Mouse (Mus musculus): ENCODE results near the gene Mlf2.
A peak's percentile ranks its signal among the peaks of the same experiment; 100 is the strongest.

The Mlf2 gene

DNA sequence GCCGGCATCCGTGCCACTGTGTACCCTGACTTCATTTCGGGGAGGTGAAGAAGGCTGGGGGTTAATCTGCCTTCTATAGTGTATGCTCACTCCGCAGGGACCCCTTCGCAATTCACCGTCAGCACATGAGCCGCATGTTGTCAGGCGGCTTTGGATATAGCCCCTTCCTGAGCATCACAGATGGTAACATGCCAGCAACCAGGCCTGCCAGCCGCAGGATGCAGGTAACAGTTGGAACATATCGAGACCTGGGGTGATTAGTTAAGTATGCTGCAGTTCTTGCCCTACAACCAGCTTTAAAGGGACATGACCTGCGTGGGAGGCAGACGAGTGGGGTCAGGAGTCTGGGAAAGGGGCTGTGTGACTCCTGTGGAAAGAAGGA is 1.1 kb downstream of the Mlf2 start:
- no peak for DNase-seq (ENCODE audit: low spot score in 2 of 2)

DNA sequence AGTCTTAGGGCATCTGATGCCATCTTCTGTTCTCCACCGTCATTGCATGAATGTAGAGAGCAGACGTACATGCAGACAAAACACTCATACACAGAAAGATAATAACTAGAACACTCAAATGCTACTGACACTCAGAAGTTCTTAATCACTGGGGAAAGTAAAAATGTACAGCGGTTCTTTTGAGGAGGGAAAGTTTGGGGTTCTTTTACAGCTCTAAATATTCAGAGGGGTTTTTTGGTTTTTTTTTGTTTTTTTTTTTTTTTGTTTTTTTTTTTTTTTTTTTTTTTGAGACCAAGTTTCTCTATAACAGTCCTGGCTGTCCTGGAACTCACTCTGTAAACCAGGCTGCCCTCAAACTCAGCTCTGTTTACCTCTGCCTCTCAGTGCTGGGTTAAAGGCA is 1.9 kb downstream of the Mlf2 start:
- DNase-seq (ENCODE audit: low spot score in 2 of 2), result no peak

DNA sequence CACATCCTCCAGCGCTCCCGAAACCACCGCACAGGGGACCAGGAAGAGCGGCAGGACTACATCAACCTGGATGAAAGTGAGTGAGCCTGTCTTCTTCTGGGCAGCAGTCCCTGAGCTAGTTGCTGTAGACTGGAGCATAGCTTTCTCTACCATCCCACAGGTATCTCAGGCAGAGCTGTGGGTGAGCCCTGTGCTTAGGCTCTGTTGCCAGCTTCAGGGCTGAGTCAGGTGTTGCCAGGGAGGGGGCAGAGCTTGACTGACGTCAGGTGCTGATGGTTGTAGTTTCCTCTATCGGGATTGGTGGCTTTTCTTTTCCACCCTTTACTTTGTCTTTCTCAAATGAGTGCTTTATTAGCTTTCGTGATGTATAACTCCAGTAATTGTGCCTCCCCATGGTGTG is 3.5 kb downstream of the Mlf2 start:
- DNase-seq (ENCODE audit: low spot score in 2 of 2), result no peak

DNA sequence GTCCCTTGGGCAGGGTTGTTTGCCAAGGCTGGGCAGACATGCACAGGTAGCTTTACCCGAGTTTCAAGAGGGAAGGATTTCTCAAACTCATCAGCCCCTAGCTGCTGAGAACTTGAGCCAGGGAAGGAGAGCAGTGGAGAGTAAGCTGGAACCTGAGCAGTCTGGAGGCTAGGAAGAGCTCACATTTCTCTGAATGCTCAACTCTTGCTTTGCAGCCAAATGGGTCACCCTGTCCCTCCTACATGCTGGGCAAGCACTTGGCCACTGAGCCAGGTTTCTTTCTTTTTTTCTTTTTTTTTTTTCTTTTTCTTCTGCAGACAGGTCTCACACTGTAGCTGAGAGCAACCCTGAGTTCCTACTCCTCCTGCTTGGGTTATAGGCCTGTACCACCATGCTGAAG is 5.5 kb downstream of the Mlf2 start:
- no peak for DNase-seq (ENCODE audit: low spot score in 2 of 2)

DNA sequence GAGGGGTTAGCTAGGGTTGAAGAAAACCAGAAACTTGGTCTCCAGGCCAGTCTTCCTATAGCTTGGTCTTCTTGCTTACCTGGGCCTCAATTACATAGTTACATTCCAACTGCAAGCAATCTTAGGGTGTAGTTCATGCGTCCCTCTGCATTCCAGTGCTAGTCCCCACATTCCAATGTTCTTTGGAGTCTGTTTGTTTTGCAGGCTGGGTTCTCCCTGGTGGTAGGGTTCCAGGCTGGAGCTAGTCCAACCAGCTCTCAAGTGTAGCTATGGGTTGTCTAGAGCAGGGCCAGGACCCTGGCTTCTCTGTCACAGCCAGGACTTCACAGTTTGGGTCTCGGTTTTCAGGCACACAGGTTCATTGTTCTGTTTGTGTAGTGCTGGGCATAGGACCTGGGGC is 6.3 kb downstream of the Mlf2 start:
- DNase-seq (ENCODE audit: low spot score in 2 of 2), result no peak

DNA sequence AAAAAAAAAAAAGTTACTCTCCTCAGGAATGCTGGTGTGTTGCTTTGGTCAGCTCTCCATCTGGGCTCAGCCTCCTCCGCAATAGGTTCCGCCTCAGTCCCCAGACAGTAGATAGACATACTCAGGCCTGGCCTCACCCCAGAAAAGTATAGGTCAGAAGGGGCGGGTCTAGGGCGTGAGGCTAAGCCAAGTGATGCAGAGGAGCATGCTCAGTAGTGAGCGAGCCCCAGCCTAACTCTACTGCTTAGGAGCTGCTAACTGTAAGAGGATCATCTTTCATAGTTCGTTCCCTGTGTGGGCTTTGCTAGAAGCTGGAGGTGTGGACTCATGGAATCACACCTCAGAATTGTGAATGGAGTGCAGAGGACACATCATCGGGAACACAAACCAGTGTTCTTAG is 7.4 kb downstream of the Mlf2 start:
- DNase-seq (ENCODE audit: low spot score in 2 of 2), result no peak

DNA sequence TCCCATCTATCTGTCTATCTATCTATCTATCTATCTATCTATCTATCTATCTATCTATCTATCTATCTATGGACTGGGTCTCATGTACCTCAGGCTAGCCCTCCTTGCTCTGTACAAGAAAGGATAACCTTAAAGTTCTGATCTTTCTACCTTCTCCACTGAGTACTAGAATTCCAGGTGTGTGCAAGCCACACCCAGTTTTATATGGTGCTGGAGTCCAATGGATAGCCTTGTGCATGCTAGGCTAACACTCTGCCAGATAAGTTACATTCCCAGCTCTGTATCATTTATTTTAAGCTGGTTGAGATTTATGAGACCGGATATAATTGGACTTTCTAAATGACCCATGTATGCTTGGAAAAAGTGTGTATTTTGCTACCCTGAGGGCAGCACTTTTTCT is 10.5 kb downstream of the Mlf2 start:
- DNase-seq (ENCODE audit: low spot score in 2 of 2), result no peak

DNA sequence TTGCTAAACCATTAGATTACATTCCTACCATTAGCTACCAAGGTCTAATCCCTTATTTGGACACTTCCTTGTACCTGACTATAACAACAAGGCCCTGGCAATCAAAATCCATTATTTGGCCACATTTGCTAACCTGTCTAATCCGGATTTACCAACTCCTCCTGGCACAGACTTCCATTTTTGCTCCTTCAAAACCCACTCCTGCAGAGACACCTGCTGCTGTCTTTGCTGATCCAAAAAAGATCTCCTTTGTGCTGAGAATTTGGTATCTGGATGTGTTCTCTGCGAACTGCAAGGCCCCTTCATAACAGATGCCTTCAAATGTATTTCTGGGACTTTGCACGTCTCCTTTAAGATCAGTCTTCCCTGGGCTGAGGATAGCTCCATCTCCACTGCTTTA is 12.3 kb downstream of the Mlf2 start:
- no peak for DNase-seq (ENCODE audit: low spot score in 2 of 2)

DNA sequence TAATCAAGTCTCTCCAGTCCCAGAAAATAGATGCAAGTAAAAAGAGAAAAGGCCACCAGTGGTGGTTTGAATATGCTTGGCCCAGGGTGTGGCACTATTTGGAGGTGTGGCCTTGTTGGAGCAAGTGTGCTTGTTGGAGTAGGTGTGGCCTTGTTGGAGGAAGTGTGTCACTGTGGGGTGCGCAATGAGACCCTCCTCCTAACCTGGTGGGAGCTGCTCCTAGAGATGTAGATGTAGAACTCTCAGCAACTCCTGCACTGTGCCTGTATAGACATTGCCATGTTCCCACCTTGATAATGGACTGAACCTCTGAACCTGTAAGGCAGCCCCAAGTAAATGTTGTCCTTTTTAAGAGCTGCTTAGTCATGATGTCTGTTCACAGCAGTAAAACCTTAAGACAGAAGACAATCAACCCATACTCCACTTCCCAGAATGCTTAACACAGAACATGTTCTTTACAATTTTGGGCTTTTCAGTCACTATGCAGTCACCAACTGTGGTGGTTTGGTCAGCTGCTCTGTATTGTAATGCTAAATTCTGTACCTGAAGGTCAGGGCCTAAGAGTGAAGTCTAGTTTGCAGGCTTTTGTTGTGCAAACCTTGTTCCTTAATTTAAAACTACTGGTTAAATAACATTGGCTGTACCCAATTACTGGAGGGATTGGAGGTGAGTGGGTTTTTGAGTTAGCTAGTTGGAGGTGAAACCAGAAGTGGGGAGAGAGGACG is 23.0 kb downstream of the Mlf2 start:
- DNase-seq (ENCODE audit: low spot score in 2 of 2), result no peak

DNA sequence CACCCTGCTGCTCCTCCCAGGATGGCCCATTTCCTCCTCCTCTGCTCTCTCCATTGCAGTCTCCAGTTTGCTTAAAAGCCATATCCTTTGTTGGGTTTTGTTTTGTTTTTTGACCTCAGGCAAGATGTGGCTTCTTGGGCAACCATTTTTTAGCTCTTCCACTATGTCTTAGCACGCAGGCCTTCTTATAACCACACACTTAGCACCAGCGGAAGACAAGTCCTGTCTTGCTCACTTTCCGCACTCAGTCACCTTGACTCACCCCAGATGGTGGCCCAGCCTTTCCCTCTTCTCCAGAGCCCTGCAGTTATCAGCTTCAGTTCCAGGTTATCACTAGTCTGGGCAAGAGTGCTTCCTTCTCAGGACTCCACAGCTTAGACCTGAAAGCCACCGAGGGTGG is 24.0 kb downstream of the Mlf2 start:
- no peak for DNase-seq (ENCODE audit: low spot score in 2 of 2)

DNA sequence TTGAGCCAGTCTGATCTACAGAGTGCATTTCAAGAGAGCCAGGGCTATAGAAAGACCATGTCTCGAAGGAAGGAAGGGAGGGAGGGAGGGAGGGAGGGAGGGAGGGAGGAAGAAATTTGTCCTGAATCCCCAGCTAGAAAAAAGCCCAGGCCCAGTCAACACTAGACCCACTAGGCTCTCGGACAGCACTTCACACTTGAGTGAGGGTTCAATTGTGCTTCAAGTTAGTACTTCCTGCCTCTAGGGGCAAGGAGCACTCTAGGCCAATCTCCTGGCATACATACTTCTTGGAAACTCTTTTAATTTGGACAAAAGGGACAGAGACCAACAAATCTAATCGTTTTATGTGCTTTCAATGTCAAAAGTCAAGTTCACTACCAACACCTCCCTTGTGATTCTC is 26.9 kb downstream of the Mlf2 start:
- DNase-seq (ENCODE audit: low spot score in 2 of 2), result no peak

DNA sequence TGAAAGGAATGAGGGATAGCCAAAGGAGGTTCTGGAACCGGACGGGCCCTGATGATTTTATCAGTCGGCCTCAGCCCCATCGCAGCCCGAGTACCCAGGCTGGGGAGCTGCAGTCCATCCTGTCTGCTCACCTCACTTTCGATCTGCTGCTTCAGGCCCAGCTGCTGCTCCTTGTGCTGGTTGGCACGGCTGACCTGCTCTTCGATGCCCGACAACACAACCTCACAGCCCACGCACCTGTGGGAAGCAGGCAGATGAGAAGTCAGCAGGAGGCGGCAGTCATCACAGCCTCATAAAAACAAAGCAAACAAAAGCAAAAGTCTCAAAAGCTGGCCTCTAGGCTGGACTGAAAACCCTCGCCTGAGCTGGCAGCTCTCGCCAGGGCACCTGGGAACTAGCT is 28.8 kb downstream of the Mlf2 start:
- DNase-seq (ENCODE audit: low spot score in 2 of 2), result no peak

DNA sequence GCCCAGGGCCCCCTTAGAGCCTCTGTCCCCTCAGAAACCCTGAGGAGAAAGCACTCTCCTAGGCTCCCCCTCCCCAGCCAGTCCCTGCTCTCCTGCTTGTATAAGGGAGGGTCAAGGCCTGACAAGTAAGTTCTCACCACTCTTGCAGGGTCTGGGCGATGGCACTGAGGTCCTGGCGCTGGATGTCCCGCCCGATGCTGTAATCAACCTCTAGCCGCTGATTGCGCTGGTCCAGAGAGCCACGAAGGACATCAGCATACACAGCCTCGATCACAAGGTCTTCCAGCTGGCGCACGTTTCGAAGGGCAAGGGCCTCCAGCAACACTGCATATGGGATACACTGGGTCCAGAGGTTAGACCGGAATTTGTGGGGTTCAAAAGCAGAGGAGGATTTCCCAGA is 29.8 kb downstream of the Mlf2 start:
- DNase-seq (ENCODE audit: low spot score in 2 of 2), result no peak

DNA sequence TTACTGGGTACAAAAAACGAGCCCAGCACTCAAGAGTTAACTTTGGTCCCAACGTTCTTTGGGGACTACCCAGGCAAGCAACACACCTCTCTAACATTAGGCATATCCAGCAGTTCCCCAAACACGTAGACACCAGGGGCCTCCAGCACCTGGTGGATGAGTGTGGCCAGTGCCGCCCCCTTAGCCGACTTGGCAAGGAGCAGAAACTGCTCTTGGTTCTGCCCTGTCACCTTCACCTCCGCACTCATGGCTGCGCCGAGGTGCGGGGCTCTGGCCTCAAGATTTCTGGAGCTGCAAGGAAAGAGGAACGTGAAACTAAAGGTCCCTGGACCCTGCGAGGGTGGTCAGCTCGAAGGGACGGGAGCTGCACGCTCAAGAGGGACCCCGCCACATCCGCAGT is 33.5 kb downstream of the Mlf2 start:
- DNase-seq (ENCODE audit: low spot score in 2 of 2), result no peak

DNA sequence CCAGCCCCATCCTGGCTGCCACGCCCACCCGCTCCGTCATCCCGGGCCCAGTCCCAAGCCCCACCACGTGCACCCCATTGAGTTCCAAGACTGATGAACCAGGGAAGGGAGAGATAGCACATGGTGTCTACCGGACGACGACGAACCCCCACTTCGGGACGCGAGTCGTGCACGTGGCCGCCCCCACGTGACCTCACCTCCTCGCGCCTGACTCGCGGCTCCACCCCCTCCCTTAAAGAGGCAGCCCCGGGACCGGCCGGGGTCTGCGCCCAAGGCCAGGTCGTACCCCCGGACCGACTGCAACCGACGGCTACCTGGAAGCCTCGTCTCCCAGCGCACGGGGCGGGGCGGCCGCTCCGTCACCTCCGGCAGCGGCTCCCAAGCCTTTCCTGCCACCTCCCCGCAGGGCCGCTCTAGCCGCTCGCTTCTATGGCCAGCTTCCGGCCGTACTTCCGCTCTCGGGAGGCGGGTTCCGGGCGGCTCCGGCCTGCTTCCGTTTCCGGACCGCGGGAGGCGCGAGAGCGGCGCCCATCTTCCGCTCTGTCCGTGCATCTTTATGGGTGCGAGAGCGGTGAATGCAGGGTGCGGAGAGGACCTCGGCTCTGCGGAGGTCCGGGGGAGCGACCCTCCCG is 34.0 kb downstream of the Mlf2 start, which contains the start of gene Cops7a:
Gene Cops7a (minus strand): TSS at position 451 of the 632 bp plus-strand sequence.
- DNase-seq (ENCODE audit: low spot score in 2 of 2), result peak; percentile 89 to 92

DNA sequence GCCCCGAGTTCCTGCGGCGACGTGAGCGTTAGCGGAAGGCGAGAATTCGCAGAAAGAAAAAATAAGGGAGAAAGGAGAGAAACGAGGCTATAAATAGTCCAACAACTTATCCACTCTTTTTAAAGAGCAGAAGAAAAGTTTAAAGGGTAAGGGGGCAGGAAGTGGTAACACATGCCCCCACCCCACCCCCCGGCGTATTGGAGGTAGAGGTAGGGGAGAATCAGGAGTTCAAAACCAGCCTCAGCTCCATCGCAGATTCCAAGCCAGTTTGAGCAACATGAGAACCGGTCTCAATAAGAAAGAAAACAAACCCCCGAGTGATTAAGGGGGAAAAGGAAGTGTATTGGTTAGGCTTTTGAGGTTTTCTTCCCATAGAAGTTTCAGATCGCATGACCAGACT is 34.6 kb downstream of the Mlf2 start:
- DNase-seq (ENCODE audit: low spot score in 2 of 2), result no peak

DNA sequence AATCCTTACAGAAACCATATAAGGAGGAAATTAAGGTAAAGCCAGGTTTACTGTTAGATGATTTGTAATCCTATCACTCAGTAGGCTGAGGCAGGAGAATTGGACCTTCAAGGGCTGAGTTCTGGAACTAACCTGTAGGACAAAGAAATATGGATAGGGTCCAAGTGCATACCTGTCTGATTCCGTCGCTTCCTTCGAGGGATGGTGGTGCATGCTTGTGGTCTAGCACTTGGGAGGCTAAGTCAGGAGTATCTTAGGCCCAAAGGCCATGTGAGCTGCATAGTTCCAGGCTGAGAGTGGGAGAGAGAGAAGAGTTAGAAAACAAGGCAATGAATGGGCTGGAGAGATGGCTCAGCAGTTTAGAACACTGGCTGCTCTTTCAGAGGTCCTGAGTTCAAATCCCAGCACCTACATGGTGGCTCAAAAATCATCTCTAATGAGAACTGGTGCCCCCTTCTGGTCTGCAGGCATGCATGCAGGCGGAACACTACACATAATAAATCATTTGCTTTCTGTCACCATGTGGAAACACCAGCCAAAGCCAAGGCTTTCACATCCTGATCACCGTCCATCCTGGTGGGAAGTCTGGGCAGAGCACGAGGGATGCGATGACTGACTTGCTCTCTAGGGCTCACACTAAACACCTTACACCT is 35.4 kb downstream of the Mlf2 start:
- no peak for DNase-seq (ENCODE audit: low spot score in 2 of 2)

DNA sequence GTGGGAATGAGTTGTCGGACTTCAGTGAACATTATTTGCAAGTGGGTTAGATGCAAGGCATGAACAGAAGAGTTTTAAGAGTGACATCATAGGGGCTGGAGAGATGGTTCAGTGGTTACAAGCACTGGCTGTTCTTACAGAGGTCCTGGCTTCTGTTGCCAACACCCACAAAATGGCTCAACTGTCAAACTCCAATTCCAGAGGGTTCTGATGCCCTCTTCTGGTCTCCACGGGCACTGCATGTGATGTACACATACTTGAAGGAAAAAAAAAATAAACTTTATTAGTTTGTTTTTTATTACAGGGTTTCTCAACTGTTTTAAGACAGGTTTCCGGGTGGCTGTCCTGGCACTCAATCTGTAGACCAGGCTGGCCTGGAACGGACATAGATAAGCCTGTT is 36.6 kb downstream of the Mlf2 start:
- DNase-seq (ENCODE audit: low spot score in 2 of 2), result no peak

All from right cerebral cortex, postnatal 36 days (tissue).